Mouse (Mus musculus): ENCODE measurements around the gene Togaram2.
"Not testable (repeated sequence)": the region's sequence is repeated elsewhere in the genome, so short reads cannot be mapped to it uniquely, and the experiment has no call there.

The Togaram2 gene

GRCm38 (mm10) chr17:71736442-71736841 is 63.4 kb downstream of the Togaram2 start:
- no peak for DNase-seq (ENCODE audit: low spot score in 2 of 2)

GRCm38 (mm10) chr17:71742156-71742555 is 69.1 kb downstream of the Togaram2 start:
- DNase-seq (ENCODE audit: low spot score in 2 of 2) = no peak

DNA sequence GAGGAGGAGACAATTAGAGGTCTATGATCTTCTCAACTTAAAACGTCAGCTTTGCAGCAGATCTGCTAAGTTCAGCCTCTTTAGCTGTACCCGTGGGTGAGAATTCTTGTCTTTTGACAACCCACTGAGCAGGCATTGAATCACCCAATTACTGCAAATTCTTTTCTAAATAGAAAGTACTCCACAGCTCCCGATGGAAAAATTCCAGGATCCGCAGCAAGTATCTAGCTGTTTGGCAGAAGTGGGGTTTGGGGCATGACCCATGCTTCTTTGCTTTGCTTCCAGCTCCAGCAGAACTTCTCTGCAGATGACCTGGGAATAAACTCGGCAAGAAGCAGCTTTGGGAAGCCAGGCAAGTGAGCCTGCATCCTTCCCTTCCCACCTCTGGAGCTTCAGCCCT is 69.9 kb downstream of the Togaram2 start:
- no peak for DNase-seq (ENCODE audit: low spot score in 2 of 2)

DNA sequence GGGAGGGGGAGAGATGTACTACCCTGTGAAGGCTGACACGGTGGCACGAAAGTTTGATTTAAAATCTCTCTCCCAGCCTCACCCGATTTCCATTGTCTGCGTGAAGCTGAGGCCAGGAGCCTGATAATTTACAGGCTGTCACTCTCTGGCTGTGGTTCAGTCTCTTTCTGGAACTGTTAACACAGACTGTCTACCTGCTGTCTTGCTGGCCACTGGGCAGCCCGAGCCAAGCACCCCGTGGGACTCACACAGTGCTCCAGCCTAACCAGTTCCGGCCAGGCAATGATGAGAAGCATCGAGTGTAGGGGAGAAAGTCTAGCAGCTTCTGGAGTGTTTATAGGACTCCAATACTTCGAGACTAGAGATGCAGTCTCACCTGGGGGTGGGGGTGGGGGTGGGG is 73.1 kb downstream of the Togaram2 start:
- DNase-seq (ENCODE audit: low spot score in 2 of 2) = no peak

GRCm38 (mm10) chr17:71747561-71747960 is 74.5 kb downstream of the Togaram2 start:
- DNase-seq (ENCODE audit: low spot score in 2 of 2) = no peak

- no peak for DNase-seq (ENCODE audit: low spot score in 2 of 2)
Measured at GRCm38 (mm10) chr17:71749616-71750168, 76.6 kb downstream of the Togaram2 start.

DNA sequence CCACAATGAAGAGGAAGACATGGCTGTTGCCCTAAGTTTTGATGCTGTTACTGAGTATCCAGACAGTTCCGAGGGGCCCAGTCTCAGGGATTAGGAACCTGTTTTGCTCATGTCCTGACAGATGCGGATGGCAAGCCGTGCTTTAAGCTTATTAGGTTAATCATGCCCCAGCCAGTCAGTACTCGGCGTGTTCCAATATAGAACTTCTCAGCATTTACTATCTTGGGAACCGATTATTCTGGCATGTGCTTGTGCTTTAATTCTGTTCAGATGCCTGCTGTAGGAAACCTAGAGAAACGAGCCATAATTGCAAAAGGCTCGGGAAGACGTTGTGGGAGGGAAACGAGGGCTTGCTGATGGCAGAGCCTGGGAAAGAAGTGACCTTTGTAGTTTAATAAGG is 79.8 kb downstream of the Togaram2 start, which contains the start of gene Pcare:
Gene Pcare, minus strand, starts transcription at position 64 of the 400 bp plus-strand sequence.
- no peak for DNase-seq (ENCODE audit: low spot score in 2 of 2)

- DNase-seq (ENCODE audit: low spot score in 2 of 2) = no peak
Measured at GRCm38 (mm10) chr17:71760536-71760935, 87.5 kb downstream of the Togaram2 start.

GRCm38 (mm10) chr17:71768173-71768572 is 95.1 kb downstream of the Togaram2 start, which contains the start of gene Clip4:
TSS of gene Clip4 (plus strand) at chr17:71768473.
- DNase-seq (ENCODE audit: low spot score in 2 of 2) = not testable (repeated sequence)

DNA sequence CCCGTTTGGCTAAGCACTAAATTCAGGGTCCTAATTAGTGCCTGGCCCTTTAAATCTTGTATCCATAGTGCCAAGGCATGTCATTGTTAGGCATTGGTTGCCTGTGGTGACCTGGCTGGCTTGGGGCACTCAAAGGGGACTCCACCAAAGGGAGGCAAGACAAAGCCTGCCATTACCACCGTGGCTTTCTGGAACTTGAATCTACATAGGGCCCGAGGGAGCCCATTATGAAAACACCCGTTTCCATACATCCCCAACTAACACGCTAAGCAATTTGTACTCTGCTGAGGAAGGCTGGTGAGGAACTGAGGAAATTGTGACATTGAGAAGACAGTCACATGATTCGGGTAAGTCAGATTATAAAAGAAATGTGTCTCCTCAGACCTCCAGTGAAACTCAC is 96.5 kb downstream of the Togaram2 start:
- DNase-seq (ENCODE audit: low spot score in 2 of 2) = no peak

- DNase-seq (ENCODE audit: low spot score in 2 of 2) = no peak
Measured at GRCm38 (mm10) chr17:71770696-71771095, 97.6 kb downstream of the Togaram2 start.

DNA sequence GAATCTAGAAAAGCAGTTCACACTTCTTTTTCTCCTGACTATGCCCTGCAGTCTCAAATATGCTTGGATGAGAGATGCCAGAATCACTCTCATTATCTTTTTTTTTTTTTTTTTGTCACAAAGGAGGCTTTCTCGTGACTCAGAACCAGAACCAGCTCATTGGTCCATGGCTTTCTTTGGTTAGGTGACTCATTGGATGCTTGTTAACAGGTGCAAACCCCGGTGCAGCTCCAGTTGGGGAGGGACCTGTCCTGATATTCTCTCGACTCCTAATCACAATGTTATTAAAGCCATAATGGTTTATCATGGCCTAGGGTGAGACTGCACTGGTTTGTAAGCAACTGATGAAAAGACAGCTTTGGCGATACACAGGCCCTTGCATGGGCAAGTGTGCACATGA is 101.1 kb downstream of the Togaram2 start:
- DNase-seq (ENCODE audit: low spot score in 2 of 2) = no peak

DNA sequence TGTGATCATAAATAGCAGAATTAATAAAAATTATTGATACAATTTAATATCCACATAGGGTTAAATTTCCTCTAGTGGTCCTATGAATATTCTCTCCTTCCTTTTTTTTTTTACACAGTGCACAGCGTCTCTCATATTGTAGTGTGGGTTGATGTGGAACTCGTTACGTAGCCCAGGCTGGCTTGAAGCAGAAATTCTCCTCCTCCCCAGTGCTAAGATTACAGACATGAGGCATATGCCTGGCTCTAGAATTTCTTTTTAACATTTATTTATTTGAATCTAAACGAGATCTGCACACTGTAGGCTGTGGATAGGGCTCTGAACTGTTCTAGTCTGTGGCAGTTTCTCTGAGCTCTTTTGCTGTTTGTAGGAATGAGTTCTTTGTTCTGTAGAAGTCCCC is 102.2 kb downstream of the Togaram2 start:
- DNase-seq (ENCODE audit: low spot score in 2 of 2) = no peak

- DNase-seq (ENCODE audit: low spot score in 2 of 2) = no peak
Measured at GRCm38 (mm10) chr17:71778696-71779095, 105.6 kb downstream of the Togaram2 start.

All from urinary bladder, adult 18-20 months (tissue).